Mouse (Mus musculus): ENCODE results near the gene Kctd14.

DNA sequence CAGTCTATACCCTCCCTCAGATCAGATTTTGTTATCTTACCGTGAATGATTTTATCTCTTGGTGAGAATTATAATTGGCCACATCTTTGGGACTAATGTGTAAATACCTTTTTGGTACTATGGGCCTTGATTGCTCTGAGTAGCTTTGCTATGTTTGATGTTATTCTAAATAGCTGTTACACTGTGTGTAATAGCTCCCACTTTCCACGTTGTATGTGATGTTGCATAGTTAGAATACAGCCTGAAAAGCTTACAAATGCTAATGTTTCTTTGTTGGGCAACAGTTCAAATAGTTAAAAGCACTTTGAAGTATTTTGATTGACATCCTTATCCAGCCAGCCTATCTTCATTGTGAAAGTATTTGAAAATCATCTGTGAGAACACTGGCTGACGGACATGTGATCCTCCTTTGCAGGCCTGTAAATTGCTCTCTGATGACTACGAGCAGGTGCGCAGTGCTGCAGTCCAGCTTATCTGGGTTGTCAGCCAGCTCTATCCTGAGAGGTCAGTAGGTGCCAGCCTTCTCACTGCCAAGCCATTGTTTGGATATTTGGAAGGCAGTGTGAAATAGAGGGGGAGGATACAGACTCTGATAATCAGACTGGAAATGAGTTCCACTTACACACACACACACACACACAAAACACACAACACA, 49.6 kb downstream of the Kctd14 start:
- no peak for TF ChIP-seq POLR2A (IDR thresholded peaks at IDR 0.05; ENCODE audit: insufficient read depth, low read depth, low read length)
- TF ChIP-seq CTCF (IDR thresholded peaks at IDR 0.05; ENCODE audit: insufficient read depth, low read depth, low read length), result no peak
